ENCODE assay signal across 8 mouse cellular contexts in the genomic region with DNA sequence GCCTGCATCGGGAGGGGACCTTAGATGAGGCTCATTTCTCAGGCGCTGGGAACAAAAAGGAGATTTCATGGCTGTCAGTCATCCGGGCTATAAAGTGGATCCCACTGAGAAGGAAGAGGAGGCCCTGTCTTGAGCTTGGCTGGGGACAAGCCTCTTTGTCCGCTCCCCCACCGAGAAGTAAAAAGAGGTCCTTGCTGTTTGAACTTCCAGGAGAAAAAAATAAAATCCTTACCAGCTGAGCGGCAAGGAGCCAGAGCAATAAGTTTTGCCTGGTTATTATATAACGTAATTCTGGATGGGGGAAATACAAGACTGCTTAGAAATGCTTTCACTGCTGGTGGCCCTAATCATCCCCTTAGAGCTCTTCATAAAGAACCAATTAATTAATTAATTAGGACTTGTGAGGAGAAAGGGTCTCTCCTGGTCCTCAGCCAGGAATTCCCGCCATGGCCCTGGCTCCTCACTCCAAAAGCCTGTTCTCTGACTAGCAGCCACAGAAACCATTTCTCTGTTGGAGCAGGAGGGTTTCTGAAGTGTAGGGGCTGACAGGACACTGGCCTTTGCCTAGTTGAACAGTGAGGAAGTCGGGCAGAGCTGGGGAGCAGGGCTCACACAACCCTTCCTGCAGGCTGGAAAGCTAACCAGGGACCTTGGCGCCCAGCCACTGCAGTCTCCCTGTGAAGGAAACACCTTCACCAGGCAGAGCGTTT.
DNase-seq lines count a peak whose midpoint lies in the region; ATAC-seq and TF ChIP-seq lines count a peak whose summit lies in the region.

No protein-coding gene starts in this region.

- 8% methylated on average over 11 of the region's 11 CpGs for WGBS in hindbrain, embryonic 10.5 days
- WGBS in midbrain, embryonic 16.5 days: 9% methylated on average over 11 of the region's 11 CpGs
- 45% methylated on average over 11 of the region's 11 CpGs for WGBS in liver, embryonic 11.5 days

- no peaks in the 10 kb centered on the region for H3K9me3 ChIP-seq in hindbrain, embryonic 10.5 days
- no peaks in the 10 kb centered on the region for H3K9me3 ChIP-seq in midbrain, embryonic 16.5 days (replicated peaks; ENCODE audit: control insufficient read depth, low read length, poor library complexity, severe bottlenecking)
- no peaks in the 10 kb centered on the region for H3K9me3 ChIP-seq in liver, embryonic 11.5 days (ENCODE audit: control insufficient read depth, low read length)

- no peak overlapping the region for H3K4me3 ChIP-seq in layer of hippocampus, adult 2 months
- no peak overlapping the region for H3K4me3 ChIP-seq in hindbrain, embryonic 10.5 days
- no peak overlapping the region for H3K4me3 ChIP-seq in midbrain, embryonic 16.5 days (ENCODE audit: low read depth, low read length)
- no peak overlapping the region for H3K4me3 ChIP-seq in liver, embryonic 11.5 days (ENCODE audit: low read depth, low read length)

- H3K4me1 ChIP-seq in hindbrain, embryonic 10.5 days (replicated peaks): peaks cover 56% of the 10 kb centered on the region
- peaks cover 18% of the 10 kb centered on the region for H3K4me1 ChIP-seq in midbrain, embryonic 16.5 days (ENCODE audit: control insufficient read depth, insufficient read depth, low read length)
- no peaks in the 10 kb centered on the region for H3K4me1 ChIP-seq in liver, embryonic 11.5 days (replicated peaks; ENCODE audit: control insufficient read depth, insufficient read depth, low read length)

- H3K36me3 ChIP-seq in hindbrain, embryonic 10.5 days: no peaks in the 10 kb centered on the region
- H3K36me3 ChIP-seq in midbrain, embryonic 16.5 days (ENCODE audit: control insufficient read depth, insufficient read depth, low read length): no peaks in the 10 kb centered on the region
- H3K36me3 ChIP-seq in liver, embryonic 11.5 days (ENCODE audit: control insufficient read depth, insufficient read depth, low read length): no peaks in the 10 kb centered on the region

- peaks cover 10% of the 10 kb centered on the region; the same call in 1 of the 2 replicates for H3K27me3 ChIP-seq in hindbrain, embryonic 10.5 days (ENCODE audit: insufficient read depth, poor library complexity, severe bottlenecking)
- no peaks in the 10 kb centered on the region; the same call in 1 of the 2 replicates for H3K27me3 ChIP-seq in midbrain, embryonic 16.5 days (ENCODE audit: control insufficient read depth, insufficient read depth, low read depth, low read length)
- H3K27me3 ChIP-seq in liver, embryonic 11.5 days (replicated peaks; ENCODE audit: control insufficient read depth, insufficient read depth, low read length): no peaks in the 10 kb centered on the region

- ATAC-seq in midbrain, embryonic 16.5 days: peak; percentile 81; the same call in 1 of the 2 replicates
- ATAC-seq in liver, embryonic 11.5 days (replicated peaks; ENCODE audit: low FRiP score): no peak

- no peak for TF ChIP-seq CTCF in layer of hippocampus, adult 2 months (conservative IDR thresholded peaks at IDR 0.05)

- peak overlapping the region; percentile 36; the same call in 1 of the 2 replicates for H3K27ac ChIP-seq in layer of hippocampus, adult 2 months
- H3K27ac ChIP-seq in hindbrain, embryonic 10.5 days: peak overlapping the region; percentile 86
- peak overlapping the region; percentile 3 for H3K27ac ChIP-seq in midbrain, embryonic 16.5 days (ENCODE audit: low read length)
- no peak overlapping the region for H3K27ac ChIP-seq in liver, embryonic 11.5 days (ENCODE audit: low read depth, low read length)

- no peak overlapping the region for H3K9ac ChIP-seq in midbrain, embryonic 16.5 days (ENCODE audit: low read depth, low read length)
- H3K9ac ChIP-seq in liver, embryonic 11.5 days (ENCODE audit: low read depth, low read length): no peak overlapping the region

- H3K4me2 ChIP-seq in midbrain, embryonic 16.5 days (ENCODE audit: low read length): 0 out of 2 replicates have a peak overlapping the region, but pooled peaks have one; percentile 5
- H3K4me2 ChIP-seq in liver, embryonic 11.5 days: no peak overlapping the region

- DNase-seq in layer of hippocampus, adult 2 months (ENCODE audit: low spot score in 2 of 2): no peak
- no peak for DNase-seq in layer of hippocampus, adult 8-10 months (ENCODE audit: low spot score in 2 of 2)
- DNase-seq in cerebellum, postnatal 10 days: peak; percentile 71 to 82
- peak; percentile 72 for DNase-seq in hindbrain, embryonic 10.5 days (ENCODE audit: low spot score)
- DNase-seq in urinary bladder, postnatal 4 days (ENCODE audit: low spot score in 2 of 2): no peak
- no peak for DNase-seq in liver, embryonic 11.5 days (ENCODE audit: low spot score)
- no peak for DNase-seq in layer of hippocampus, adult 9-11 months

Comparison
In these comparisons a context has a peak if more than half of its experiments do, and no peak if none do; other contexts are left out.
1. DNase-seq: peak in cerebellum, postnatal 10 days (2 of 2) and hindbrain, embryonic 10.5 days (single experiment); none in layer of hippocampus, adult 2 months (0 of 2), layer of hippocampus, adult 8-10 months (0 of 2), urinary bladder, postnatal 4 days (0 of 2), liver, embryonic 11.5 days (single experiment) and layer of hippocampus, adult 9-11 months (single experiment).